Mouse (Mus musculus): ENCODE measurements around the gene Zan.

DNA sequence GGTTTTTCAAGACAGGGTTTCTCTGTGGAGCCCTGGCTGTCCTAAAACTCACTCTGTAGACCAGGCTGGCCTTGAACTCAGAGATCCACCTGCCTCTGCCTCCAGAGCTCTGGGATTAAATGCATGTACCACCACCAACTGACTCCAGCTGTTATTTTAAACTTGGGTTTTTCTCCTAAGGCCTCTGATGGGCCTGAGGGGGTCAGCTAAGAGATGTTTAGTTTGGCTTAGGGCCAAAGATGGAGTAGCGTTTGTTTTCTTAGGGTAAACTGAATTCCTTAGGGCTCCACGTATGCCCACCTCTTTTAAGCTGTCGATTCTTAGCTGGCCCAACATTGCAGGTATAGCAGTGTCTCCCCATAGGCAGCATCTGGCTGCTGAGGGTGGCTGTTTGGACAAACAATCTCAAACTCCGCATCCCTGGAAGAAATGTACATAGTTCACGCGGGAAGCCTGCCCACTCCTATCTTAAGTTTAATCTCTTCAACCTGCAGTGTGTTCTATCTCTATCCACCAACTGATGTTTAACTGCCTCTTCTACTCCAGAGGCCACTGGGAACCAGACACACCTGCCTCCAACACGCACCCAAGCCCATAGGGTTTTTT, 134.4 kb downstream of the Zan start:
- TF ChIP-seq GATA1 (IDR thresholded peaks at IDR 0.05; ENCODE audit: borderline replicate concordance, low read length) (no peak), FLI1 (IDR thresholded peaks at IDR 0.05; ENCODE audit: low read length) (no peak)

All from megakaryocyte, embryonic 14.5 days (primary cell).